Mouse (Mus musculus) hindbrain, embryonic 12.5 days (tissue): ENCODE data around the gene Krt32. TPM values are rescaled to one million over a fixed set of nuclear protein-coding genes. Genes with fewer than 3 reads are reported as not detected.

Source experiments
- ATAC-seq: fragments of 200-750 bp; cut with Nextera tagmentation; 2 replicates; pipeline ENCODE4 v1.8.0; 2017; ENCODE audit warnings: moderate TSS enrichment; ENCODE audit not compliant: low FRiP score
- H3K27ac ChIP-seq: fragments of 300-500 bp; sonication (generic); 2 replicates; pipeline ENCODE4 v1.5.1; 2016; ENCODE audit warnings: mild to moderate bottlenecking
- H3K27me3 ChIP-seq: fragments of 300-500 bp; sonication (generic); 2 replicates; pipeline ENCODE4 v1.6.1; 2016; ENCODE audit warnings: mild to moderate bottlenecking
- H3K36me3 ChIP-seq: fragments of 300-500 bp; sonication (generic); 2 replicates; pipeline ENCODE4 v1.6.1; 2016; ENCODE audit warnings: mild to moderate bottlenecking
- H3K4me1 ChIP-seq: fragments of 300-500 bp; sonication (generic); 2 replicates; pipeline ENCODE4 v1.6.1; 2016
- H3K4me2 ChIP-seq: fragments of 300-500 bp; sonication (generic); replicated peaks from 2 replicates; pipeline ENCODE4 v1.6.1; 2016; ENCODE audit warnings: mild to moderate bottlenecking
- H3K4me3 ChIP-seq: fragments of 300-500 bp; sonication (generic); 2 replicates; pipeline ENCODE4 v1.5.1; 2016; ENCODE audit warnings: mild to moderate bottlenecking
- H3K9ac ChIP-seq: fragments of 300-500 bp; sonication (generic); 2 replicates; pipeline ENCODE4 v1.6.1; 2016; ENCODE audit warnings: mild to moderate bottlenecking, moderate library complexity
- H3K9me3 ChIP-seq: fragments of 300-500 bp; sonication (generic); replicated peaks from 2 replicates; pipeline ENCODE4 v1.6.1; 2016; ENCODE audit warnings: mild to moderate bottlenecking
- WGBS: fragments of 180-500 bp; shearing (Covaris S2); methylation state at CpG from one replicate; pipeline ENCODE4 v1.1.7; 2016; 5-methylcytosine and 5-hydroxymethylcytosine counted together
- polyA plus RNA-seq: library from polyadenylated mRNA; unstranded; fragments of >200 nt; fragmentation: Nextera tagmentation; extraction: Ambion mirVana; gene quantifications from 2 replicates; pipeline ENCODE4 v1.2.1, GENCODE M21; 2016

Krt32 gene
- polyA plus RNA-seq, 1 experiment from 2014 or later = not detected

- no peak for ATAC-seq
- WGBS = 76% methylated on average over 9 of the region's 9 CpGs
- Histone ChIP-seq H3K36me3 (no peaks in the 10 kb centered on the region), H3K9me3 (no peaks in the 10 kb centered on the region), H3K27me3 (no peaks in the 10 kb centered on the region), H3K4me1 (peaks cover 10% of the 10 kb centered on the region), H3K4me2 (no peak overlapping the region), H3K27ac (no peak overlapping the region), H3K9ac (no peak overlapping the region), H3K4me3 (no peak overlapping the region)
Observed at GRCm38 (mm10) chr11:100097819-100098218, 9.8 kb upstream of the Krt32 start.

- Histone ChIP-seq H3K27me3 (no peaks in the 10 kb centered on the region), H3K4me2 (no peak within 1 kb of the TSS), H3K4me3 (no peak within 1 kb of the TSS), H3K9ac (no peak within 1 kb of the TSS), H3K27ac (no peak within 1 kb of the TSS), H3K36me3 (no peaks in the 10 kb centered on the region), H3K4me1 (peaks cover 10% of the 10 kb centered on the region), H3K9me3 (no peaks in the 10 kb centered on the region)
- 90% methylated on average over 9 of the region's 9 CpGs for WGBS
- ATAC-seq = no peak
Observed at GRCm38 (mm10) chr11:100096141-100096540, 8.1 kb upstream of the Krt32 start, which contains the start of gene Krt35. Gene Krt35 (minus strand): TSS chr11:100096241.

- H3K36me3 ChIP-seq = no peaks in the 10 kb centered on the region
- no peak overlapping the region for H3K4me2 ChIP-seq
- H3K27me3 ChIP-seq = no peaks in the 10 kb centered on the region
- no peak for ATAC-seq
- no peak overlapping the region for H3K27ac ChIP-seq
- H3K9ac ChIP-seq = no peak overlapping the region
- H3K4me1 ChIP-seq = no peaks in the 10 kb centered on the region
- WGBS = 70% methylated on average over 7 of the region's 7 CpGs
- H3K9me3 ChIP-seq = no peaks in the 10 kb centered on the region
- H3K4me3 ChIP-seq = no peak overlapping the region
Observed at GRCm38 (mm10) chr11:100088378-100089025, 476 bp upstream of the Krt32 start.

- no peak for ATAC-seq
- no peaks in the 10 kb centered on the region for H3K9me3 ChIP-seq
- no peak overlapping the region for H3K4me2 ChIP-seq
- H3K27me3 ChIP-seq = no peaks in the 10 kb centered on the region
- H3K4me1 ChIP-seq = no peaks in the 10 kb centered on the region
- no peak overlapping the region for H3K4me3 ChIP-seq
- 66% methylated on average over 1 of the region's 1 CpGs for WGBS
- H3K9ac ChIP-seq = no peak overlapping the region
- H3K27ac ChIP-seq = no peak overlapping the region
- H3K36me3 ChIP-seq = no peaks in the 10 kb centered on the region
Observed at GRCm38 (mm10) chr11:100073873-100074272, 14.2 kb downstream of the Krt32 start.

- Histone ChIP-seq H3K27me3 (no peaks in the 10 kb centered on the region), H3K27ac (no peak overlapping the region), H3K4me3 (no peak overlapping the region), H3K9me3 (no peaks in the 10 kb centered on the region), H3K9ac (no peak overlapping the region), H3K4me1 (no peaks in the 10 kb centered on the region), H3K36me3 (no peaks in the 10 kb centered on the region), H3K4me2 (no peak overlapping the region)
- no peak for ATAC-seq
- WGBS = 78% methylated on average over 17 of the region's 17 CpGs
Observed at GRCm38 (mm10) chr11:100067293-100068036, 20.6 kb downstream of the Krt32 start.

DNA sequence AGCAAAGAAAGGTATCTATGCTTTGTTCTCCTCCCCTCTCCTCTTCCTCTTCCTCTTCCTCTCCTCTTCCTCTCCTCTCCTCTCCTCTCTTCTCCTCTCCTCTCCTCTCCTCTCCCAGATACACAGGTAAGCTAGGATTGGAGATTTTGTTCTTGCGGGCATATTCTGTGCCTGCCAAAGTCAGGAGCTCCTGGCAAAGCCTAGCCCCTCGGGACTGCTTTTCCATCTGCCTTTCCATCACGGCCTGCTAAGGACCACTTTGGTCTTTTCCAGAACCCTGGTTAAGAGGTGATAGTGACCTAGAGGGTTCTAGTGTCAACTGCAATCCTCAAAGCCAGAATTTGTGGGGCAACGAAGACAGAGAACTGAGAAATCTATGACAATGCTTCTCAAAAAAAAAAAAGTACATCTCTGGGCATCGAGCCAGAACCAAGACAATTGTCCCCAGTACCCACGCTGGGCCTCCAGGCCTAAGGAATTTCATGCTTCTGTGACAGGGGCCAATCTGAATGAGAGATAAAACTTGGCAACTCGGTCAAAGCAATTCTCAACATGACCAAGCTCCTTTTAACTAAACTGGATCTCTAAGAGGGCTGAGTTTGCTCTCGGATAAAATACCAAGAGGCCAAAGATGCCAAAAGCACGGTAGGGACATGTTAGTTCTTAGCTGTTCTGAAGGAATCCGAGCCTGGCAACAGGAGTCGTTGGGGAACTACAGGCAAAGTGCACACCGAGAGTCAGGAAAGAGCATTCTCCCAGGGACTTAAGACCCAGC lies 21.6 kb downstream of the Krt32 start:
- Histone ChIP-seq H3K27ac (no peak overlapping the region), H3K4me3 (no peak overlapping the region), H3K4me2 (no peak overlapping the region), H3K9ac (no peak overlapping the region), H3K9me3 (no peaks in the 10 kb centered on the region), H3K36me3 (no peaks in the 10 kb centered on the region), H3K27me3 (no peaks in the 10 kb centered on the region), H3K4me1 (no peaks in the 10 kb centered on the region)
- no peak for ATAC-seq
- WGBS = 69% methylated on average over 12 of the region's 12 CpGs

GRCm38 (mm10) chr11:100058875-100059274 lies 29.2 kb downstream of the Krt32 start:
- no peaks in the 10 kb centered on the region for H3K9me3 ChIP-seq
- H3K4me2 ChIP-seq = no peak overlapping the region
- no peaks in the 10 kb centered on the region for H3K27me3 ChIP-seq
- ATAC-seq = no peak
- H3K4me3 ChIP-seq = no peak overlapping the region
- H3K27ac ChIP-seq = no peak overlapping the region
- no peaks in the 10 kb centered on the region for H3K4me1 ChIP-seq
- 74% methylated on average over 8 of the region's 8 CpGs for WGBS
- H3K36me3 ChIP-seq = no peaks in the 10 kb centered on the region
- H3K9ac ChIP-seq = no peak overlapping the region

DNA sequence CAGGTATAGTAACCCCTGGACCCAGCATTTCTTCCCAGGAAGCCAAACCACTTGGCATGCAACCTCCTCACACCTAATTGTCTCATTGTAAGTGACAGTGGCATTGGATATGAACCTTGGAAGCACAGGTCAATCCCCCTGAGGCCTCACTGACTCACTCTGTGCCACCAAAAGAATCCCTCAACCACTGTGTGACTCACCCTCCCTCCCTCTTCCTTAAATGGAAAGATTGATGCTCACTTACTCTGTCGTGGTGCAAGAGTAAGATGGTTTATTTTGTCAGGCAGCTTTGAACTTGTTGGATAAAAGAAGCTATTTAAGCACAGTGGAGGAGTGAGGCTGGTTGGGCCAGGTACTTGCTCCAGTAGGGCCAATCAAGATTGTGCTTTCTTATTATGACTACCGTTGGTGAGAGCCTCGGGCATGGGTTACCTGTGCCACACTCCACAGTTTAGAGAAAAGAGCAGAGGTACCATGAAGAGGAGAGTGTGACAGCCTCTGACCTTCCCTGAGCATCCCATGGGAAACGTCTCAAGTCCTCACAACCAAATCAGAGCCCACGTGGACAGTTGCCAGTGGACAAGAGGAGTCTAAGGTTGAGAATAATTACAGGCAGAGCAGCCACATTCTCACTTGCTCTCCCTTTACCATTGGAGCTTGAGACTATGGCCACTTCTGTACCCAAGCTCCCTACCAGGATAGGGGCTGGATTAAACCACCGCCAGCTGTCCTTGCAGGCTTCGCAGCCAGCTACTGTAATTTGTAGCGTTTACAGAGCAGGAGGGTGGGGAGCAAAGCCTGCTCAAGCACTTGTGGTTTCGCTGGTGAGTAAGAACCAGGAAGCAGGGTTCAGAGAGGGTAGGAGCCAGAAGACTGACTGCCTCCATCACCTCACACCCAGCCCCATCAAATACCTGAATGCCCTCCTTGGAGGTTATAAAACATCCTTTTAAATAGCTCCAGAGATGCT lies 32.1 kb downstream of the Krt32 start:
- Histone ChIP-seq H3K9ac (no peak overlapping the region), H3K4me3 (no peak overlapping the region), H3K4me2 (no peak overlapping the region), H3K27me3 (no peaks in the 10 kb centered on the region), H3K27ac (no peak overlapping the region), H3K9me3 (no peaks in the 10 kb centered on the region), H3K36me3 (no peaks in the 10 kb centered on the region), H3K4me1 (no peaks in the 10 kb centered on the region)
- WGBS = 80% methylated on average over 9 of the region's 9 CpGs
- no peak for ATAC-seq

DNA sequence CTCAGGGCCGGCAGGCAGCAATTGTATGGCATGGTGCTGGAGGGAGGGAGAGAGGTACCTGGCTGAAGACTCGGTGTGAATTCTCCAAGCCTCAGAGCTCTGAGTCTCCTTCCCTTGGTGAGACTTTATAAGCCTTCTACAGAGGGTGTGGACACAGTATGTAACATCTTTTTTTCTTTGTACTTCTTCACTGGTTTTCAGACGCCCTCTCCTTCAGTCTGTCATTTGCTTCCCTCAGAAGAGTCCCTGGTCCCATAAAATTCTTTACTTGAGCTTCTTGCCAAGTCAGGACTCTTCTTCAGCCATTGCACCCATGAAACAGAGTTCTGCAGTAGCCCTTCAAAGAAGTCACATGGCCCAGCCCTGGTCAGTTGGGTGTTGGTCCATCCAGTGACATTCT lies 37.6 kb downstream of the Krt32 start, which contains the start of gene Krt31:
TSS of gene Krt31 (minus strand) at position 101 of the 400 bp plus-strand sequence.
- no peak within 1 kb of the TSS for H3K4me2 ChIP-seq
- ATAC-seq = no peak
- no peaks in the 10 kb centered on the region for H3K27me3 ChIP-seq
- H3K4me1 ChIP-seq = no peaks in the 10 kb centered on the region
- WGBS = 88% methylated on average over 3 of the region's 3 CpGs
- no peak within 1 kb of the TSS for H3K9ac ChIP-seq
- no peak within 1 kb of the TSS for H3K27ac ChIP-seq
- no peaks in the 10 kb centered on the region for H3K36me3 ChIP-seq
- no peaks in the 10 kb centered on the region for H3K9me3 ChIP-seq
- no peak within 1 kb of the TSS for H3K4me3 ChIP-seq

DNA sequence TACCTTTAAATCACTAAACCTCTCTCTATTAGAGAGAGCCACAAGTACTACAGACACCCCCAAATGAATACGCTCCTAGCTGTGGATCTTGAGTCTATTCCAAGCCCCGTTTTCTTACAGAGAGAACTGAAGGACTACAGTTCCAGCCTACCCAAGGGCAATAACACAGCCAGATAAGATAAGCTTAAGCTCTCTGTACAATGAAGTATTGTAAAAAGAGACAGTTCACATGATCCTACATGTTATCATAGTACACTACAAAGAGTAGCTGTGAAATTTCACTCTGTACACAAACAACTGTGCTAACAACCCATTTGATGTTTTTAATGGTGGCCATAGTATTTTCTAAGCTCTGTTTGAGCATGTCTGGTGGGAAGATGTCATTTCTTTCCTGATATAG lies 40.8 kb downstream of the Krt32 start:
- no peak for ATAC-seq
- no peak overlapping the region for H3K27ac ChIP-seq
- H3K4me2 ChIP-seq = no peak overlapping the region
- H3K27me3 ChIP-seq = no peaks in the 10 kb centered on the region
- 88% methylated on average over 2 of the region's 2 CpGs for WGBS
- no peak overlapping the region for H3K4me3 ChIP-seq
- no peaks in the 10 kb centered on the region for H3K4me1 ChIP-seq
- H3K9me3 ChIP-seq = no peaks in the 10 kb centered on the region
- H3K9ac ChIP-seq = no peak overlapping the region
- no peaks in the 10 kb centered on the region for H3K36me3 ChIP-seq

- Histone ChIP-seq H3K4me3 (no peak overlapping the region), H3K27ac (no peak overlapping the region), H3K36me3 (no peaks in the 10 kb centered on the region), H3K27me3 (no peaks in the 10 kb centered on the region), H3K4me2 (no peak overlapping the region), H3K4me1 (no peaks in the 10 kb centered on the region), H3K9ac (no peak overlapping the region), H3K9me3 (no peaks in the 10 kb centered on the region)
- 90% methylated on average over 6 of the region's 6 CpGs for WGBS
- no peak for ATAC-seq
Observed at GRCm38 (mm10) chr11:100046303-100046866, 41.6 kb downstream of the Krt32 start.
